Mouse (Mus musculus) liver, adult 2 months (tissue): ENCODE results near the gene Adgrg5.

ENCODE experiments used
- CTCF ChIP-seq: fragments of 200-500 bp; IDR thresholded peaks from 2 replicates; pipeline ENCODE4 v1.5.1; 2011; ENCODE audit warnings: low read depth, low read length, control low read depth
- POLR2A ChIP-seq: fragments of 200-500 bp; IDR thresholded peaks from 2 replicates; pipeline ENCODE4 v1.6.1; 2011; ENCODE audit warnings: low read length, control low read depth; ENCODE audit not compliant: insufficient read depth; ENCODE audit errors: extremely low read depth

- TF ChIP-seq CTCF (no peak), POLR2A (no peak)
These were observed 65.1 kb downstream of the Adgrg5 start for GRCm38 (mm10) chr8:94988619-94989018.
